Mouse (Mus musculus) Muller cell, postnatal 12 days (primary cell): Measurements from ENCODE around the gene Hdac7.

Source experiments
- DNase-seq: peaks from one replicate; pipeline ENCODE4 v3.0.0-alpha.2; 2015; ENCODE audit errors: inconsistent ontology term

Gene Hdac7

GRCm38 (mm10) chr15:97768192-97768591, 76.1 kb downstream of the Hdac7 start:
- DNase-seq = no peak

- DNase-seq = peak; percentile 90
Observed at GRCm38 (mm10) chr15:97767280-97768186, 76.8 kb downstream of the Hdac7 start, which contains the start of gene Rapgef3. TSS of gene Rapgef3 (minus strand) at chr15:97767972.

GRCm38 (mm10) chr15:97766594-97767279, 77.6 kb downstream of the Hdac7 start:
- DNase-seq = no peak

- peak; percentile 74 for DNase-seq
Observed at GRCm38 (mm10) chr15:97766194-97766593, 78.1 kb downstream of the Hdac7 start.

- no peak for DNase-seq
Observed at GRCm38 (mm10) chr15:97765090-97765794, 79.1 kb downstream of the Hdac7 start.

GRCm38 (mm10) chr15:97764532-97764931, 79.8 kb downstream of the Hdac7 start:
- no peak for DNase-seq

GRCm38 (mm10) chr15:97763256-97764049, 80.8 kb downstream of the Hdac7 start:
- no peak for DNase-seq

GRCm38 (mm10) chr15:97762733-97763132, 81.6 kb downstream of the Hdac7 start:
- DNase-seq = no peak

- DNase-seq = no peak
Observed at GRCm38 (mm10) chr15:97761438-97761837, 82.9 kb downstream of the Hdac7 start.

GRCm38 (mm10) chr15:97760952-97761351, 83.3 kb downstream of the Hdac7 start:
- no peak for DNase-seq

- no peak for DNase-seq
Observed at GRCm38 (mm10) chr15:97760006-97760405, 84.3 kb downstream of the Hdac7 start.

- DNase-seq = peak; percentile 68
Observed at GRCm38 (mm10) chr15:97755361-97755760, 88.9 kb downstream of the Hdac7 start.

GRCm38 (mm10) chr15:97754476-97754875, 89.8 kb downstream of the Hdac7 start:
- DNase-seq = no peak

GRCm38 (mm10) chr15:97752491-97752890, 91.8 kb downstream of the Hdac7 start:
- no peak for DNase-seq

- no peak for DNase-seq
Observed at GRCm38 (mm10) chr15:97751676-97752075, 92.6 kb downstream of the Hdac7 start.

GRCm38 (mm10) chr15:97750697-97751096, 93.6 kb downstream of the Hdac7 start:
- DNase-seq = peak; percentile 93

GRCm38 (mm10) chr15:97749841-97750240, 94.5 kb downstream of the Hdac7 start:
- DNase-seq = no peak

- no peak for DNase-seq
Observed at GRCm38 (mm10) chr15:97749397-97749796, 94.9 kb downstream of the Hdac7 start.

GRCm38 (mm10) chr15:97748964-97749363, 95.3 kb downstream of the Hdac7 start:
- DNase-seq = no peak

- no peak for DNase-seq
Observed at GRCm38 (mm10) chr15:97748309-97748708, 96.0 kb downstream of the Hdac7 start.

- no peak for DNase-seq
Observed at GRCm38 (mm10) chr15:97747486-97747885, 96.8 kb downstream of the Hdac7 start.
